Mouse (Mus musculus): ENCODE measurements around the gene Foxn2. TPM values are rescaled to one million over a fixed set of nuclear protein-coding genes. Genes with fewer than 3 reads are reported as not detected.

Gene Foxn2
- polyA plus RNA-seq (2015; fragmentation: Nextera tagmentation; extraction: Ambion mirVana): 8.2 and 9.7 TPM in 2 replicates

DNA sequence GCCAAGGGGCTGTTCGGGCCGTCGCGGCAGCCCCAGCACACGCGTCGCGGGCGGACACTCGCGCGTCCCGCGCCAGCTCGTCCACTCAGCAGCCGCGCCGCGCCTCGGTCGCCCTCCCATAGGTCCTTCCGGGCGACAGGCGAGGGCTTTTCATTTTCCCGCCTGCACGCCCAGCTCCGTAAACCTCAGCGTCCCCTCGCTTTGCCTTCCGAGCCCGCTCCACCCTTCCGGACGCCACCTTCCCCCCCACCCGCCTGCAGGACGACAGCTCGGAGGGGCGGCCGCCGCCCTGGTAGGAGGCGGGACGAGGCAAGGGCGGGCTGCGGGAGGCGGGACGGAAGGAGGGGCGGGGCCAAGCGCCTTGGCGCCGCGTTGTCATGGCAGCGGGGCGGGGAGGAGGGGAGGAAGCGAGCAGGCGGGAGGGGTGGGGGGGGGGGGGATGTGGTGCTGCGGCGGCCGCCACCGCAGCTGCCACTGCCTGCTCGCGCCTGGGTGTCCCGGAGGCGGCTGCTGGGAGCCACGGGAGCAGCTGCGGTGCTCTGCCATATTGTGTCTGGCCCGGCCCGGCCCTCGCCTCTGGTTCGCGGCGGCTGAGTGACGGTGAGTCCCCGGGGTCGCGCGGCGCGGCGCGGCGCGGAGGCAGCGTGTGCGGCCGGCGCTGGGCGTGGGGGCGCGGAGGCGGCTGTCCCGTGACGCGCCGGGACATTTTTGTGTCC, at the start of gene Foxn2:
Gene Foxn2 (plus strand): TSS at position 427 of the 716 bp plus-strand sequence.
- peak; percentile 91 for ATAC-seq
- under 1% methylated on average over 62 of the region's 93 CpGs for WGBS
- Histone ChIP-seq H3K4me3 (ENCODE audit: low read length) (peak within 1 kb of the TSS; percentile 82), H3K4me1 (ENCODE audit: control insufficient read depth, insufficient read depth, low read depth, low read length) (peaks cover 6% of the 10 kb centered on the region), H3K9me3 (ENCODE audit: control insufficient read depth, low read length) (no peaks in the 10 kb centered on the region), H3K36me3 (ENCODE audit: control insufficient read depth, insufficient read depth, low read length) (no peaks in the 10 kb centered on the region), H3K9ac (ENCODE audit: low read depth, low read length) (peak within 1 kb of the TSS; percentile 76), H3K4me2 (ENCODE audit: low read length) (peak within 1 kb of the TSS; percentile 87), H3K27ac (ENCODE audit: low read depth, low read length) (peak within 1 kb of the TSS; percentile 91), H3K27me3 (replicated peaks; ENCODE audit: control insufficient read depth, insufficient read depth, low read length) (no peaks in the 10 kb centered on the region)

DNA sequence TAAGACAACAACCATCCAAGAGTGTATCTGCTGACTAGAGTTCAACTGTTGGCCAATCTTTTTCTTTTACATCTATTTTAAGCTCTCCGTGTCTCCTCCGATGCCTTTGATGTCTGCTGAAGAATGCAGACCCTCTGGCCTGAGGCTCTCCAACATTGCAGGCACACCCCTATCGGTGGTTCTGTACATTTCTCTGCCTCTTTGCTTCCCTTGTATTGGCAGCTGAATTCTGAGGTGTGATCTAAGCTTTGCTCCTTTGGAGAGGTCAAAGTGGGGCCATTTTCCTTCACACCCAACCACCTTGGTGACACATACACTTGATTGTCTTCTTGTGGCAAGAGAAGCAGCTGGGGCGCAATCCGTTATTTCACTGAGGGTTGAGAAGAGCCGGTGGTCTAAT, 43.0 kb upstream of the Foxn2 start:
- 90% methylated on average over 6 of the region's 6 CpGs for WGBS
- Histone ChIP-seq H3K27ac (ENCODE audit: low read depth, low read length) (no peak overlapping the region), H3K9me3 (ENCODE audit: control insufficient read depth, low read length) (no peaks in the 10 kb centered on the region), H3K4me2 (ENCODE audit: low read length) (no peak overlapping the region), H3K4me3 (ENCODE audit: low read length) (no peak overlapping the region), H3K27me3 (replicated peaks; ENCODE audit: control insufficient read depth, insufficient read depth, low read length) (no peaks in the 10 kb centered on the region), H3K9ac (ENCODE audit: low read depth, low read length) (no peak overlapping the region), H3K4me1 (ENCODE audit: control insufficient read depth, insufficient read depth, low read depth, low read length) (peaks cover 3% of the 10 kb centered on the region; the same call in 1 of the 2 replicates), H3K36me3 (ENCODE audit: control insufficient read depth, insufficient read depth, low read length) (no peaks in the 10 kb centered on the region)
- ATAC-seq: no peak

DNA sequence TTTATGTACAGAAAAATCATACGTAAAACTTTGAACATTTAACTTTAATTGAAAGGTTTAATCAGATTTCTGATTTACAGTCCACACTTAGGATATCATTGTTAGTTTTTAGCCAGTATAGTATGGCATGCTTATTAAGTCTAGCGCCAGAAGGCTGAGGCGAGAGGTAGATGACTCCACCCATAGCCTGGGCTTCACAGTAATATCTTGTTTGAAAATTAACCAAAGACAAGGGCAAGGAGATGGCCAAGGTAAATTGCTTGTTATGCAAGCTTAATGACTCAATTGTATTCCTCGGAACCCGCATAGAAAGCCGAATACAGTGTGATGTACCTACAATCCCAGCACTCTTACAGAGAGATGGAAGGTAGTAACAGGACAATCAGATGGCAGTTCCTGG, 42.4 kb upstream of the Foxn2 start:
- Histone ChIP-seq H3K9ac (ENCODE audit: low read depth, low read length) (no peak overlapping the region), H3K9me3 (ENCODE audit: control insufficient read depth, low read length) (no peaks in the 10 kb centered on the region), H3K4me1 (ENCODE audit: control insufficient read depth, insufficient read depth, low read depth, low read length) (peaks cover 3% of the 10 kb centered on the region; the same call in 1 of the 2 replicates), H3K4me2 (ENCODE audit: low read length) (no peak overlapping the region), H3K4me3 (ENCODE audit: low read length) (no peak overlapping the region), H3K36me3 (ENCODE audit: control insufficient read depth, insufficient read depth, low read length) (no peaks in the 10 kb centered on the region), H3K27ac (ENCODE audit: low read depth, low read length) (no peak overlapping the region), H3K27me3 (replicated peaks; ENCODE audit: control insufficient read depth, insufficient read depth, low read length) (no peaks in the 10 kb centered on the region)
- ATAC-seq: no peak
- 93% methylated on average over 6 of the region's 6 CpGs for WGBS

GRCm38 (mm10) chr17:88398854-88399253, 41.7 kb upstream of the Foxn2 start:
- Histone ChIP-seq H3K4me2 (ENCODE audit: low read length) (no peak overlapping the region), H3K27me3 (replicated peaks; ENCODE audit: control insufficient read depth, insufficient read depth, low read length) (peaks cover 4% of the 10 kb centered on the region; the same call in 1 of the 2 replicates), H3K9ac (ENCODE audit: low read depth, low read length) (no peak overlapping the region), H3K9me3 (ENCODE audit: control insufficient read depth, low read length) (no peaks in the 10 kb centered on the region), H3K4me3 (ENCODE audit: low read length) (no peak overlapping the region), H3K27ac (ENCODE audit: low read depth, low read length) (no peak overlapping the region), H3K36me3 (ENCODE audit: control insufficient read depth, insufficient read depth, low read length) (no peaks in the 10 kb centered on the region), H3K4me1 (ENCODE audit: control insufficient read depth, insufficient read depth, low read depth, low read length) (peaks cover 3% of the 10 kb centered on the region; the same call in 1 of the 2 replicates)
- ATAC-seq: no peak
- WGBS: 78% methylated on average over 4 of the region's 4 CpGs

DNA sequence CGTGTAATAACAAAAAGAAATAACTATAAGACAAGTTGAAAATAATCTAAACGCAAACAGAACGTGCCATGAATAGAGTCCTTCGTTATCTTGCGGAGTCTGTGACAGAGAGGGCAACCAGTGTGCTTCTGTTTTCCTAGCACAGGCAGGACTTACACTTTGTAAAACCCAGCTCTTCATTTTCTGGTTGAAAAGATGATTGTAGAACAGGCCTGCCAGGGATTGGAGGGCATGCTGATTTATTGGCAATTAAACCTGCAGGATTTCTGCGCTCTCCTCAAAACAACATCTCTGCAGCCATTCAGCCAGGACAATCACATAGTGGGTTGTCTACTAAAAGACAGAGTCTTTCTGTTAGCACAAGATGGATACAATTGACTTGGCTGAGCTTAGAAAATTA, 40.4 kb upstream of the Foxn2 start:
- no peak overlapping the region for H3K4me3 ChIP-seq (ENCODE audit: low read length)
- peak; percentile 58; the same call in 1 of the 2 replicates for ATAC-seq
- H3K9me3 ChIP-seq (ENCODE audit: control insufficient read depth, low read length): no peaks in the 10 kb centered on the region
- H3K36me3 ChIP-seq (ENCODE audit: control insufficient read depth, insufficient read depth, low read length): no peaks in the 10 kb centered on the region
- no peak overlapping the region for H3K9ac ChIP-seq (ENCODE audit: low read depth, low read length)
- WGBS: 37% methylated on average over 6 of the region's 6 CpGs
- H3K4me2 ChIP-seq (ENCODE audit: low read length): no peak overlapping the region
- H3K4me1 ChIP-seq (ENCODE audit: control insufficient read depth, insufficient read depth, low read depth, low read length): peaks cover 5% of the 10 kb centered on the region; the same call in 1 of the 2 replicates
- 0 out of 2 replicates have a peak overlapping the region, but pooled peaks have one; percentile 6 for H3K27ac ChIP-seq (ENCODE audit: low read depth, low read length)
- peaks cover 5% of the 10 kb centered on the region; the same call in 1 of the 2 replicates for H3K27me3 ChIP-seq (replicated peaks; ENCODE audit: control insufficient read depth, insufficient read depth, low read length)

- no peaks in the 10 kb centered on the region for H3K36me3 ChIP-seq (ENCODE audit: control insufficient read depth, insufficient read depth, low read length)
- H3K4me1 ChIP-seq (ENCODE audit: control insufficient read depth, insufficient read depth, low read depth, low read length): peaks cover 6% of the 10 kb centered on the region; the same call in 1 of the 2 replicates
- no peak overlapping the region for H3K9ac ChIP-seq (ENCODE audit: low read depth, low read length)
- peak; percentile 55 for ATAC-seq
- no peak overlapping the region for H3K27ac ChIP-seq (ENCODE audit: low read depth, low read length)
- 65% methylated on average over 14 of the region's 15 CpGs for WGBS
- H3K4me3 ChIP-seq (ENCODE audit: low read length): no peak overlapping the region
- H3K27me3 ChIP-seq (replicated peaks; ENCODE audit: control insufficient read depth, insufficient read depth, low read length): peaks cover 5% of the 10 kb centered on the region; the same call in 1 of the 2 replicates
- no peaks in the 10 kb centered on the region for H3K9me3 ChIP-seq (ENCODE audit: control insufficient read depth, low read length)
- no peak overlapping the region for H3K4me2 ChIP-seq (ENCODE audit: low read length)
Measured at GRCm38 (mm10) chr17:88400702-88401475, 39.6 kb upstream of the Foxn2 start.

DNA sequence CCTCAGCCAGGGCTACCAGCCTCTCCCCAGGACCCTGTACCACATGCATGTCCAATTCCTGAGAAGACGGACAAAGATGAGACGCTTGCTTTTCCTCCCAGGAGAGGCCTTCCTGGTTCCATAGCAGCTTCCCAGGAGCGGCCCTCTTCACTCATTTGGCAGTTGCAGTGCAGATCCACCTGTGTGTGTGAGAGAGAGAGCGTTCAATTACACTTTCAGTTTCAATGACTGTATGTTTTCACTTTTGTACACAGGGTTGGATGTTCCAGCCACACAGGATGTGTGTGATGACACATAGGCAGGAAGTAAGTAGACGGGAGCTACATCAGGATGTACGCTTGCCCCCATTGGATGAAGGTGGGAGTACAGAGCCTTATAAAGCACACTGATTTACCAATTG, 37.2 kb upstream of the Foxn2 start:
- Histone ChIP-seq H3K27me3 (replicated peaks; ENCODE audit: control insufficient read depth, insufficient read depth, low read length) (peaks cover 5% of the 10 kb centered on the region; the same call in 1 of the 2 replicates), H3K36me3 (ENCODE audit: control insufficient read depth, insufficient read depth, low read length) (no peaks in the 10 kb centered on the region), H3K9me3 (ENCODE audit: control insufficient read depth, low read length) (no peaks in the 10 kb centered on the region), H3K4me3 (ENCODE audit: low read length) (no peak overlapping the region), H3K27ac (ENCODE audit: low read depth, low read length) (no peak overlapping the region), H3K9ac (ENCODE audit: low read depth, low read length) (no peak overlapping the region), H3K4me2 (ENCODE audit: low read length) (no peak overlapping the region), H3K4me1 (ENCODE audit: control insufficient read depth, insufficient read depth, low read depth, low read length) (peaks cover 6% of the 10 kb centered on the region; the same call in 1 of the 2 replicates)
- no peak for ATAC-seq
- 81% methylated on average over 6 of the region's 6 CpGs for WGBS

DNA sequence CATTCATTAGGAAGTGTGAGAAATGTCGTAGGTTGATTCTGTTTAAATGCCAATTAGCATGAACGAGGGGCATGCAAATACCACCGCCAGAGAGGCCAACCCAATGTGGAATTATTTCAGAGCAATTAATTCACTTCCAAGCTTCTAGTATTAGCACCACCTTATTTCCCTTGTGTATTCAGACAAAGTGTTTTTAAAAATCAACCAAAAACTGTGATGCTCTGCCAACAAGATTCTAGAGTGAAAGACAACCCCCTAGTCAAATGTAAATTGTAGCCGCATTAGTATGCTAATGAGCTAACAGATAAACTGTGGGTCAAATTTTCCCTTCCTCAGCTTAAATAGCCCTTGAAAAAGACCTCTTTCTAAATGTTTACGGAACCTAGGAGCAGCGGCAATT, 36.0 kb upstream of the Foxn2 start:
- Histone ChIP-seq H3K9me3 (ENCODE audit: control insufficient read depth, low read length) (no peaks in the 10 kb centered on the region), H3K27me3 (replicated peaks; ENCODE audit: control insufficient read depth, insufficient read depth, low read length) (peaks cover 5% of the 10 kb centered on the region; the same call in 1 of the 2 replicates), H3K4me3 (ENCODE audit: low read length) (no peak overlapping the region), H3K27ac (ENCODE audit: low read depth, low read length) (no peak overlapping the region), H3K36me3 (ENCODE audit: control insufficient read depth, insufficient read depth, low read length) (no peaks in the 10 kb centered on the region), H3K4me2 (ENCODE audit: low read length) (peak overlapping the region; percentile 31), H3K4me1 (ENCODE audit: control insufficient read depth, insufficient read depth, low read depth, low read length) (peaks cover 6% of the 10 kb centered on the region; the same call in 1 of the 2 replicates), H3K9ac (ENCODE audit: low read depth, low read length) (no peak overlapping the region)
- WGBS: 4% methylated on average over 6 of the region's 6 CpGs
- no peak for ATAC-seq

- H3K27me3 ChIP-seq (replicated peaks; ENCODE audit: control insufficient read depth, insufficient read depth, low read length): peaks cover 5% of the 10 kb centered on the region; the same call in 1 of the 2 replicates
- ATAC-seq: no peak; the same call in 1 of the 2 replicates
- H3K27ac ChIP-seq (ENCODE audit: low read depth, low read length): no peak overlapping the region
- H3K4me1 ChIP-seq (ENCODE audit: control insufficient read depth, insufficient read depth, low read depth, low read length): peaks cover 6% of the 10 kb centered on the region; the same call in 1 of the 2 replicates
- no peak overlapping the region for H3K4me3 ChIP-seq (ENCODE audit: low read length)
- no peaks in the 10 kb centered on the region for H3K9me3 ChIP-seq (ENCODE audit: control insufficient read depth, low read length)
- H3K4me2 ChIP-seq (ENCODE audit: low read length): peak overlapping the region; percentile 31
- 33% methylated on average over 19 of the region's 19 CpGs for WGBS
- no peaks in the 10 kb centered on the region for H3K36me3 ChIP-seq (ENCODE audit: control insufficient read depth, insufficient read depth, low read length)
- H3K9ac ChIP-seq (ENCODE audit: low read depth, low read length): no peak overlapping the region
Measured at GRCm38 (mm10) chr17:88405076-88405475, 35.4 kb upstream of the Foxn2 start.
